Mouse (Mus musculus): Measurements from ENCODE around the gene Mmp15.

The Mmp15 gene

GRCm38 (mm10) chr8:95341721-95342120 lies 10.3 kb upstream of the Mmp15 start:
- no peak for DNase-seq (ENCODE audit: low spot score)

- no peak for DNase-seq (ENCODE audit: low spot score)
Observed at GRCm38 (mm10) chr8:95344668-95345067, 7.4 kb upstream of the Mmp15 start.

- peak; percentile 44 for DNase-seq (ENCODE audit: low spot score)
Observed at GRCm38 (mm10) chr8:95346643-95347545, 5.2 kb upstream of the Mmp15 start.

GRCm38 (mm10) chr8:95348356-95348755 lies 3.7 kb upstream of the Mmp15 start:
- no peak for DNase-seq (ENCODE audit: low spot score)

- peak; percentile 37 for DNase-seq (ENCODE audit: low spot score)
Observed at GRCm38 (mm10) chr8:95348811-95349630, 3.0 kb upstream of the Mmp15 start.

- DNase-seq (ENCODE audit: low spot score): no peak
Observed at GRCm38 (mm10) chr8:95351461-95351860, 607 bp upstream of the Mmp15 start.

GRCm38 (mm10) chr8:95352871-95353866 lies 1.1 kb downstream of the Mmp15 start:
- DNase-seq (ENCODE audit: low spot score): peak; percentile 8

GRCm38 (mm10) chr8:95354606-95355005 lies 2.5 kb downstream of the Mmp15 start:
- no peak for DNase-seq (ENCODE audit: low spot score)

- no peak for DNase-seq (ENCODE audit: low spot score)
Observed at GRCm38 (mm10) chr8:95358550-95359411, 6.7 kb downstream of the Mmp15 start.

GRCm38 (mm10) chr8:95360181-95361015 lies 8.3 kb downstream of the Mmp15 start:
- DNase-seq (ENCODE audit: low spot score): no peak

GRCm38 (mm10) chr8:95361016-95361341 lies 8.9 kb downstream of the Mmp15 start:
- no peak for DNase-seq (ENCODE audit: low spot score)

GRCm38 (mm10) chr8:95362272-95362671 lies 10.2 kb downstream of the Mmp15 start:
- no peak for DNase-seq (ENCODE audit: low spot score)

GRCm38 (mm10) chr8:95363849-95364248 lies 11.8 kb downstream of the Mmp15 start:
- no peak for DNase-seq (ENCODE audit: low spot score)

- DNase-seq (ENCODE audit: low spot score): peak; percentile 54
Observed at GRCm38 (mm10) chr8:95369581-95370326, 17.7 kb downstream of the Mmp15 start.

- no peak for DNase-seq (ENCODE audit: low spot score)
Observed at GRCm38 (mm10) chr8:95373389-95374002, 21.4 kb downstream of the Mmp15 start.

GRCm38 (mm10) chr8:95374429-95374828 lies 22.4 kb downstream of the Mmp15 start:
- no peak for DNase-seq (ENCODE audit: low spot score)

GRCm38 (mm10) chr8:95375374-95375930 lies 23.4 kb downstream of the Mmp15 start:
- DNase-seq (ENCODE audit: low spot score): no peak

GRCm38 (mm10) chr8:95376309-95376999 lies 24.4 kb downstream of the Mmp15 start:
- DNase-seq (ENCODE audit: low spot score): no peak

Measured in T-cell, adult 2 months (primary cell).